Mouse (Mus musculus): ENCODE measurements around the gene Vmn2r114. TPM values are rescaled to one million over a fixed set of nuclear protein-coding genes. Genes with fewer than 3 reads are reported as not detected.

The Vmn2r114 gene
- 0.10 TPM for polyA plus RNA-seq (2017; shearing (Covaris generic))

GRCm38 (mm10) chr17:23312437-23312836 lies at the start of gene Vmn2r114:
Vmn2r114 (minus strand) TSS chr17:23312537.

GRCm38 (mm10) chr17:23343441-23343840 lies 31.1 kb upstream of the Vmn2r114 start, which contains the start of gene Vmn2r115:
Vmn2r115 (plus strand) TSS chr17:23343741.

Other genes with a start within 250 kb of the Vmn2r114 start
- 7.4 TPM for gene Zfp40, start 119.3 kb downstream of the Vmn2r114 start, polyA plus RNA-seq (2017; shearing (Covaris generic))
- 0.04 TPM for gene Vmn2r115, start 31.2 kb upstream of the Vmn2r114 start, polyA plus RNA-seq (2017; shearing (Covaris generic))
- 0.06 TPM for gene Vmn2r116, start 72.1 kb upstream of the Vmn2r114 start, polyA plus RNA-seq (2017; shearing (Covaris generic))
- gene Vmn2r117, start 167.2 kb upstream of the Vmn2r114 start, polyA plus RNA-seq (2017; shearing (Covaris generic)): not detected